Mouse (Mus musculus): ENCODE data around the gene Stk16.

Gene Stk16

DNA sequence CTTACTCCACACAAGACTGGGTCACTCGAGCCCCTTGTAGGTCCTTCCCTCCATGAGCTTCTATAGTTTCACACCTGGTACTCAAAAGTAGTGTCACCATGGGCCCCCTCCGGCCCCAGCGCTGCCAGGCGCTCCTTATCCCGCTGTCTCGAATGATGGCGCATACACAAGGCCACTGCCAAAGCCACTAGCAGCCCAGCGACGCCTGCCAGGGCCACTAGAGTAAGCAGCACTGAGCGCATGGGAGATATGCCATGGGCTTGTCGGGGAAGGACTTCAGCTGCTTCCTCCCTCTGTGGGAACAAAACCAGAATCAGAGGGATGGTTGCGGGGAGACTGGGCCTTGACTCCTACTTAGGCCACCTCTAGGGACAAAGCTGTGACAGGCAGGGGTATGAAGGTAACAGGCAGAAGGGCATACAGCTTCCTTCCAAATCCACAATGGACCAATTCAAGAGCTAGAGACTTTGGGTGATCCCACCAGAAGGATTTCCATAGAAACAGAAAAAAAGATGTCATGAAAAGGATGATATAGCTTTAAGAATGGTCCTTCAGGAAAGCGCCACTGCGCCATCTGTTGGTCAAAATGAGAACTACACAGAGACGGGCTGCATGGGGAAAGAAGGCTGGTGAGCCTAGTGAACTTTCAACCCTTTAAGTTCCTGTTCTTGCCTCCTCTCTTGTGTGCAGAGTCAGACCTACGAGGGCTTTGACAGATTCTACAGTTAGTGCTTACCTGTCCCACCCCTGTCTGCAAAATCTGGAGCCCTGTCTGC, 43.4 kb downstream of the Stk16 start:
- in situ Hi-C loops (cut with MboI; ENCODE audit: low pct_unique_long_range_greater_than_20kb in 1 of 2, low sequenced_read_pairs in 2 of 2, unreplicated experiment in 1 of 2), result loop anchor here in 1 of 2 experiments (10.0 kb wide), 1 partner anchor 69 kb away; the partner anchor contains the start of gene Abcb6

DNA sequence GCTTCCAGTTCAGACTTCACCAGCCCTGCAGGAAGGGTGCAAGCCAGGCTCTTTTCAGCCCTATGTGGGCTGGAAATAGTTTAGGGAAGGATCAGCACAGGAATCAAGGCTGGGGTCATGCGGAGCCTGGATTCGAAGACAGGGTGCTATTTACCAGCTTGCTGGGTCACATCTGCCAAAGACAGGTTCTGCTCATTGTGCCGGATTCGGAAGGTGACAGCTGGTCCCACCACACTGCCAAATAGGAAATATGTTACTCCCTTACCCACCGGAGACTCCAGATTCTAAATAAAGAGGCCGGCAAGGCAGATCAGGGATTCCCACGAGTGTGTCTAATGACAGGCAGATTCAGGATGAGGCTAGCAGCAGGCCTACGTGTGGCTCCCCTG, 44.0 kb downstream of the Stk16 start:
- in situ Hi-C loops (cut with MboI; ENCODE audit: low pct_unique_long_range_greater_than_20kb in 1 of 2, low sequenced_read_pairs in 2 of 2, unreplicated experiment in 1 of 2), result loop anchor here in 1 of 2 experiments (10.0 kb wide), 1 partner anchor 70 kb away; the partner anchor contains the start of gene Abcb6

DNA sequence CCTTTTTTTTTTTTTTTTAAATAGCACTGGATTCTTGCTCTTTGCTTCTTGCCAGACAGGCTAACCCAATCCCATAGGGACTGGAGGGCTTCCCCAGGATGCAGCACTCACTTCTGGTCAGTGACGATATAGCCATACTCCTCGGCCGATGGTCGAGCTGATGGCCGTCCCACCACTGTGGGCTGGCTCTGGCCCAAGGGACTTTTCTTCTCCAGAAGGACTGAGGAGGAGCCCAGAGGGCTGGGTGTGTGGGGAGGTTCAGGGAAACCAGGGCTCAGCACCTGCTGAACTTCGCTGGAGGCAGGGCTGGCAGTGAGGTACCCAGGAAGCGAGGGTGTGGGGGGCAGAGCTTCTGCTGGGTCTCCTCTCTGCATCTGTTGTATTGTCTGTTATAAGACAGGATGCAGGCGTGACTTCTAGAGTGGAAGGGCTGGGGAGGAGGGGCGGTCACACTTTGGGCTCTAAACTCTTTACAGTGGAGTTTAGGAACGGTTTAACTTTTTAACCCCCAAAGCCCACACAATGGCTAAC, 44.9 kb downstream of the Stk16 start:
- in situ Hi-C loops (cut with MboI; ENCODE audit: low pct_unique_long_range_greater_than_20kb in 1 of 2, low sequenced_read_pairs in 2 of 2, unreplicated experiment in 1 of 2), result loop anchor here in 1 of 2 experiments (10.0 kb wide), 1 partner anchor 71 kb away; the partner anchor contains the start of gene Abcb6

DNA sequence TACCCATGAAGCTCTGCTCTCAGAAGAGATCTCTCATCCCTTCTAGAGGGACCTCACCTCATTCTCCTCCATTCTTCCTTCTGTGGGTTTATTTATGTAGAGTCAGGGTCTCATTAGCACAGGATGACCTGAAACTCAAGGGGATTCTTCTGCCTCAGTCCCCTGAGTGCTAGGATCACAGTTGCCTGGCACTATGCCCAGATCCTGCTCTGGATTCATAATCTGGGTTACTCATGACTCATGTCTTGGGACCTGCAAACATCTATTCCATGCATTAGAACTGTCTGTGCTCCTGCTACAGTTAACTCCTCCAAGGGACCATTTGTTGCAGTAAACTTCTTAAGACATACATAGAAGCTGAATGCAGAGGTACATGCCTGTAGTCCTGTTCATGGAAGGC, 50.6 kb downstream of the Stk16 start:
- in situ Hi-C loops (cut with MboI; ENCODE audit: low pct_unique_long_range_greater_than_20kb in 1 of 2, low sequenced_read_pairs in 2 of 2, unreplicated experiment in 1 of 2), result no loop called here

DNA sequence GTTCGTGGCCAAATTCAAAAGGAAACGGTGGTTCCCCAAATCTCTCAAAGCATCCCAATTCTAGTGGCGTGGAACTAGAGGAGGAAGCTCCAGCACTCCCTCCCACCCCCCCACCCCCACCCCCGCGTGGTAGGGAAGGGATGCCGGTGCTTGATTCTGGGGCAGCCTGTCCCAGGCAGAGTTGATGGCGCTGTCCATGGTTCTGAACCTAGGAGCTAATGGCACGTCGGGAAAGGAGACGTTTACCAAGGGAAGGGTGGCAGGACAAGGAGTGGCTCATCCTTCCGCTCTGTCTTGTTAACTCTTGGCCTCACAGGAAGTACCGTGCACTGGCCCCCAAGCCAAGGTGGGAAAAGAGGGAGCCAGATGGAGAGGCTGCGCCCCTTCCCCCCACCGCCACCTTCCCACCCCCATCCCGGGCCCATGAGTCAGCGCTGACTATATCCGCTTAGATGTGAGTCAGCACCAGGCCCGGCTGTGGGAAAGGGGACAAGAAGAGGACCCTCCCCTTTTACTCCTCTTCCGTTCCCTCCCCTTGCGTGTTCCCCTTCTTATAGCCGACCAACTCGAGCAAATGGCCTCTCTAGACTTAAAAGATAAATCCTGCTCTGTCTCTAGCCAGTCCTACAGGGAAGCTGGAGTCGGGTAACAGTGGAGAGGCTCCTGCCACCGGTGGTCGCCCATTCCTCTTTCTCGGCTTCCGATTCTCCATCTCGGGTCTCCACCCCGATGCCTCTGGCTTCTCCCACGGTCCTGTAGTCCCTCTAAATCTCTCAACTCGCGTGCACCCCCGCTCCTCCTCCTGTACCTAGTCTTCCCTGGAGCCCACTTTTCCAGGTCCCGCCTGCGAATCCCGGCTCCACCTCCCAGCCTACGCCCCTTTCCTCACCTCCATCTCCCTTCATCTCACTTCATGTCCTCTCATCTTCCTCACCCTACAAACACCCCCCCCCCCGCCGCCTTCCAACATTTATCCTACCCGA, 52.6 kb downstream of the Stk16 start:
- in situ Hi-C loops (cut with MboI; ENCODE audit: low pct_unique_long_range_greater_than_20kb in 1 of 2, low sequenced_read_pairs in 2 of 2, unreplicated experiment in 1 of 2), result no loop called here

DNA sequence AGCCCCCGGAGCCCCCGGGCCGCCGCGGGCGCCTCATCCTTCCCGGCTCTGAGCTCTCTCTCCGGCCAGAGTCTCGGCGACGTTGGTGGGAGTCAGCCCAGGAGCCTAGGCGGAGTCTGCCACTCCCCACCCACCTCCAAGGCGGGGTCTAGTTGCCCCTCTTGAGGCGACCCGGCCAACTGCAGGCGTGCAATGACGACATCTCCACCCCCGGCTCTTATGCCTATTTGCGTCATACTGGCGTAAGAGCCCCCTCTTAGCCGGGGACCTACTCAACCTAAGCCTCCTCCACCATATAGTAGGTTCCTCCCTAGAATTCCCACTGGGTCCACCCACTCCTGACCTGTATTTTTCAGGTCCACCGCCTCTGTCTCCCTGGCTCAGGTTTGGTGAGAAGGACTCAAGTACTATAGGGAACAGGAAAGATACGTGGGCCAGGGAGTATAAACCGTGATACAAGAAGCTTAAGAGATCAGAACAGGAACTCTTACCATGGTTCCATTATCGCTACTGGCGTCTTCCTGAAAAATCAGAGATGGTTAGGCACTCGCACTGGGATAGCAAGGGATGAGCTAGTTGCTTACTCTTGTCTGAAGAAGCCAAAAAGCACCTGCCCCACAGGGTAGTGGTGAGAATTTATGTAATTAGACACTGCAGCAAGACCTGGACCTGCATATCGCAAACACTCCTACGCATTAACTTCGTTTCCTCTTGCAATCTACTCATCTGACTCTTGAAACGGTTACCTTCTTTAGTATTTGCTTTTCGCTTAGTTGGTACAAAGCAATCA, 53.6 kb downstream of the Stk16 start, which contains the start of gene Ptprn:
Ptprn (minus strand) TSS at position 412 of the 790 bp plus-strand sequence.
- in situ Hi-C loops (cut with MboI; ENCODE audit: low pct_unique_long_range_greater_than_20kb in 1 of 2, low sequenced_read_pairs in 2 of 2, unreplicated experiment in 1 of 2), result no loop called here

All from mouse embryonic stem cell (cell line).